Mouse (Mus musculus) G1E (cell line): ENCODE results near the gene Dars2. TPM values are rescaled to one million over a fixed set of nuclear protein-coding genes. Genes with fewer than 3 reads are reported as not detected.

Experiments
- ATAC-seq: 2 replicates; pipeline ENCODE4 v1.8.0; 2016; ENCODE audit warnings: mild to moderate bottlenecking; ENCODE audit not compliant: insufficient number of reproducible peaks, poor library complexity, low FRiP score, severe bottlenecking; ENCODE audit errors: extremely low read depth
- DNase-seq: peaks from one replicate; pipeline ENCODE4 v3.0.0; 2012; ENCODE audit warnings: low spot score
- H3K27me3 ChIP-seq: 2 replicates; pipeline ENCODE4 v1.6.1; 2012; ENCODE audit warnings: mild to moderate bottlenecking, low read length, inconsistent platforms; ENCODE audit not compliant: insufficient read depth
- H3K36me3 ChIP-seq: replicated peaks from 2 replicates; pipeline ENCODE3; 2012; ENCODE audit warnings: mild to moderate bottlenecking, inconsistent platforms
- H3K4me1 ChIP-seq: 2 replicates; pipeline ENCODE4 v1.6.1; 2012; ENCODE audit warnings: low read depth, low read length, inconsistent platforms, mixed read lengths; ENCODE audit not compliant: insufficient read depth
- H3K4me3 ChIP-seq: 2 replicates; pipeline ENCODE4 v1.5.1; 2012; ENCODE audit warnings: low read depth, mild to moderate bottlenecking, inconsistent platforms, low read length, moderate library complexity, mixed read lengths
- H3K9me3 ChIP-seq: replicated peaks from 2 replicates; pipeline ENCODE4 v1.6.1; 2012; ENCODE audit warnings: inconsistent platforms
- CTCF ChIP-seq: IDR thresholded peaks from 2 replicates; pipeline ENCODE4 v1.5.1; 2012; ENCODE audit warnings: low read depth, low read length, inconsistent platforms, mixed read lengths
- GATA1 ChIP-seq: IDR thresholded peaks from 2 replicates; pipeline ENCODE4 v1.6.1; 2012; ENCODE audit warnings: borderline replicate concordance, low read length, inconsistent platforms, mixed read lengths
- GATA2 ChIP-seq: IDR thresholded peaks from 2 replicates; pipeline ENCODE4 v1.6.1; 2012; ENCODE audit warnings: low read depth, low read length, inconsistent platforms, borderline replicate concordance
- POLR2AphosphoS5 ChIP-seq: IDR thresholded peaks from 2 replicates; pipeline ENCODE4 v1.6.1; 2012; ENCODE audit warnings: low read depth, low read length, inconsistent platforms; ENCODE audit not compliant: insufficient replicate concordance
- TAL1 ChIP-seq: conservative IDR thresholded peaks from 2 replicates; pipeline ENCODE4 v1.6.1; 2012; ENCODE audit warnings: low read depth, low read length, inconsistent platforms, mixed read lengths
- polyA plus RNA-seq: library from polyadenylated mRNA; stranded (reverse); fragments of >175 nt; gene quantifications from 2 replicates; pipeline ENCODE4 v1.2.3, GENCODE M21; 2012
- total RNA-seq, 2 experiments: library from RNA; stranded (forward) in 1 of 2; stranded (reverse) in 1 of 2; fragments of 200-1000 nt in 1 of 2; fragments of >200 nt in 1 of 2; fragmentation: Nextera tagmentation in 1 of 2; gene quantifications; 2 replicates each; pipeline ENCODE4 v1.2.3; 2014 to 2017

The Dars2 gene
- total and polyA plus RNA-seq, 3 experiments, result 3.8 to 41.1 (median 39.1) TPM

- Histone ChIP-seq H3K4me1 (no peaks in the 10 kb centered on the region), H3K36me3 (peaks cover 40% of the 10 kb centered on the region), H3K27me3 (no peaks in the 10 kb centered on the region), H3K4me3 (no peak overlapping the region), H3K9me3 (no peaks in the 10 kb centered on the region)
- no peak for DNase-seq
- ATAC-seq, result no peak
- TF ChIP-seq GATA2 (no peak), GATA1 (no peak), POLR2AphosphoS5 (no peak), CTCF (no peak), TAL1 (no peak)
Observed at GRCm38 (mm10) chr1:161016378-161016777, 54.1 kb downstream of the Dars2 start.

GRCm38 (mm10) chr1:161010436-161010835, 60.0 kb downstream of the Dars2 start:
- Histone ChIP-seq H3K4me3 (no peak overlapping the region), H3K9me3 (no peaks in the 10 kb centered on the region), H3K4me1 (no peaks in the 10 kb centered on the region), H3K36me3 (peaks cover 27% of the 10 kb centered on the region), H3K27me3 (no peaks in the 10 kb centered on the region)
- no peak for DNase-seq
- no peak for ATAC-seq
- TF ChIP-seq TAL1 (no peak), CTCF (no peak), GATA1 (no peak)

DNA sequence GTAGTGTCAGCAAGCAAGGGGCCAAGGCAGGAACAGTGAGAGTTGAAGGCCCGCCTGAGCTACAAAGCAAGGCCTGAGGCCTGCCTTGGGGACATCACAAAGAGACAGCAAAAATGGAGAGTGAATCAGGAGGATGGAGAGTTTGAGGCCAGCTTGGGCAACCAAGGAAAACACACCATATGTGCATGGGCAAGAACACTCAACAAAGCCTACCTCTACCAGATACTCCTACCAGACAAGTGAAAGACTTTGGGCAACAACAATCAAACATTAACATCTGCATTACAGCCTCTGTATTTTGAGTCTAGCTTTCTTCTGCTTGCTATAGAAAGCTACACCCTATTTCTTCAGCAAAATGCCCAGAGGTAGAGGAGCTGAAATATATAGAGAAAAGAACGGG, 62.4 kb downstream of the Dars2 start:
- Histone ChIP-seq H3K36me3 (peaks cover 42% of the 10 kb centered on the region), H3K4me1 (no peaks in the 10 kb centered on the region), H3K4me3 (no peak overlapping the region), H3K27me3 (no peaks in the 10 kb centered on the region), H3K9me3 (no peaks in the 10 kb centered on the region)
- ATAC-seq (no peak), DNase-seq (no peak)
- TF ChIP-seq GATA2, result no peak
- no peak for TF ChIP-seq GATA1
- no peak for TF ChIP-seq POLR2AphosphoS5
- TF ChIP-seq TAL1, result no peak
- no peak for TF ChIP-seq CTCF

DNA sequence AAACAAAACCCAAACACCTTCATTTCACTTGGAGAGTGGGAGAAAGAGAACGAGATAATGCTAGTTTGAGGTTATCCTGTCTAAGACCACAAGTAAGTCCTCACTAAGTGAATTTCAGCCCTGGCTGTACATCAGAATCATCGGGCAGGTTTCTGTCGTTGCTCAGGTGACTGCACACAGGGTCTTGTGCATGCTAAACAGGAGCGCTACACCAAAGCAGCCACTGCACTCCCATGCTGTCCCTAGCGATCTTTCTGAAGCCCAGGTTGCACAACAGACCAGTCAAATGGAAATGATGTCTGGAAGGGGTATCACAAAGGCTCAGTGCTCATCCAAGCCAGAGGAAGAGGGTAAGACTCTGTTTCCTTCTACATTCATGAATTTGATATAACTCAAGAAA, 64.0 kb downstream of the Dars2 start:
- Histone ChIP-seq H3K4me3 (no peak overlapping the region), H3K27me3 (no peaks in the 10 kb centered on the region), H3K36me3 (peaks cover 41% of the 10 kb centered on the region), H3K4me1 (no peaks in the 10 kb centered on the region), H3K9me3 (no peaks in the 10 kb centered on the region)
- DNase-seq, result no peak
- TF ChIP-seq TAL1 (no peak), POLR2AphosphoS5 (no peak), GATA2 (no peak), CTCF (no peak), GATA1 (no peak)
- no peak for ATAC-seq

DNA sequence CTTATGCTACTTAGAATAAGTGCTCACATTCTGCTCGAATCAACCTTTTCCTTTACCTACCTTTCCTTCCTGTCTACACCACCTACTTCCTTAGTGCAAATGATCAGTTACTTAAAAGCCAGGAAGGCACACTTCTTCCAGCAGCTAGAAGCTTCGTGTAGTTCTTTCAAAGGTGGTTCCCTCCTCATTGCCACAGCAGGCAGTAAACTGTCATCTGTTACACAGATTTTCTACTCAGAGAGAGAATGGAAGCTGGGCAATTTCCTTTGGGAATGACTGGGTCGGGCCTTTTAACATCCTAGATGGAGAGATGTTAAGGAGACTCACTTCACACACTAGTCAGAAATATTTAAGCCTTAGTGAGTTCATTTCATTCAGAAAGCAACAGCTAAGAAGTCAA, 64.9 kb downstream of the Dars2 start:
- TF ChIP-seq TAL1 (no peak), GATA1 (no peak), GATA2 (no peak), POLR2AphosphoS5 (no peak), CTCF (no peak)
- no peak for ATAC-seq
- peaks cover 39% of the 10 kb centered on the region for H3K36me3 ChIP-seq

DNA sequence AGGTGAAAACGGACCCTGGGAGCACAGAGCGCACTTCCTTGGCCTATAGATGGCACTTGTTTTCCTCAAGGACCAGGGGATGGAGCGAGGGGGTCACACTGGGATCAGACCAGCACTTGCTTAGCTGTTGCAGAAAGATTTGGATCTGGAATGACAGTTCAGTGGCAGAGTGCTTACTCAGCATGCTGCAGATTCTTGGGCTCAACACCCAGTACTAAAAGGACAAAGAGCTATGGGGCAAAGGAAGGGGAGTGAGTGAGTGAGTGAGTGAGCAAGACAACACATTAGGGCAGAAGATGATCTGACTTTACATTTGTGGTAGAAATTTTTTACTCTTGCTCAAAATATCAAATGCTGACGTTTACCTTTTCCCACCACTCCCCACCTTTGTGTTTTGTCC, 65.5 kb downstream of the Dars2 start:
- no peak for TF ChIP-seq GATA1
- no peak for TF ChIP-seq GATA2
- TF ChIP-seq TAL1, result no peak
- no peak for DNase-seq
- H3K4me3 ChIP-seq, result no peak overlapping the region
- no peak for ATAC-seq
- H3K27me3 ChIP-seq, result no peaks in the 10 kb centered on the region
- H3K36me3 ChIP-seq, result peaks cover 39% of the 10 kb centered on the region
- H3K9me3 ChIP-seq, result no peaks in the 10 kb centered on the region
- no peaks in the 10 kb centered on the region for H3K4me1 ChIP-seq

More for the DNA sequence above, 64.9 kb downstream of the Dars2 start:
- Histone ChIP-seq H3K4me3 (no peak overlapping the region), H3K4me1 (no peaks in the 10 kb centered on the region), H3K27me3 (no peaks in the 10 kb centered on the region), H3K9me3 (no peaks in the 10 kb centered on the region)
- DNase-seq, result no peak

GRCm38 (mm10) chr1:160993851-160994250, 76.6 kb downstream of the Dars2 start:
- ATAC-seq, result no peak
- H3K36me3 ChIP-seq, result no peaks in the 10 kb centered on the region
- H3K27me3 ChIP-seq, result peaks cover 19% of the 10 kb centered on the region
- no peak overlapping the region for H3K4me3 ChIP-seq
- no peaks in the 10 kb centered on the region for H3K9me3 ChIP-seq
- no peak for DNase-seq
- TF ChIP-seq GATA2, result no peak
- TF ChIP-seq TAL1, result no peak
- peaks cover 3% of the 10 kb centered on the region; the same call in 1 of the 2 replicates for H3K4me1 ChIP-seq

Other genes with a start within 250 kb of the Dars2 start
- 46.5 and 53.6 TPM in 2 replicates for gene Rc3h1, start 164.2 kb downstream of the Dars2 start, total RNA-seq (2014; fragmentation: Nextera tagmentation)
- 19.5 and 27.0 TPM in 2 replicates for gene Rc3h1, start 164.2 kb downstream of the Dars2 start, total RNA-seq (2017)
- gene Rc3h1, start 164.2 kb downstream of the Dars2 start, polyA plus RNA-seq, result 0.90 and 1.3 TPM in 2 replicates
- 1.3 and 1.8 TPM in 2 replicates for gene Serpinc1, start 92.1 kb downstream of the Dars2 start, total RNA-seq (2014; fragmentation: Nextera tagmentation)
- 0.81 and 1.2 TPM in 2 replicates for gene Serpinc1, start 92.1 kb downstream of the Dars2 start, total RNA-seq (2017)
- 0.13 and 0.17 TPM in 2 replicates for gene Serpinc1, start 92.1 kb downstream of the Dars2 start, polyA plus RNA-seq
- gene Zbtb37, start 35.8 kb downstream of the Dars2 start, total RNA-seq (2014; fragmentation: Nextera tagmentation), result 11.1 and 11.6 TPM in 2 replicates
- 5.8 and 8.5 TPM in 2 replicates for gene Zbtb37, start 35.8 kb downstream of the Dars2 start, total RNA-seq (2017)
- gene Zbtb37, start 35.8 kb downstream of the Dars2 start, polyA plus RNA-seq, result 0.08 and 0.21 TPM in 2 replicates
- gene Cenpl, start 55 bp upstream of the Dars2 start, total RNA-seq (2014; fragmentation: Nextera tagmentation), result 19.3 and 20.6 TPM in 2 replicates
- gene Cenpl, start 55 bp upstream of the Dars2 start, total RNA-seq (2017), result 4.5 and 6.4 TPM in 2 replicates
- gene Cenpl, start 55 bp upstream of the Dars2 start, polyA plus RNA-seq, result 8.6 and 9.0 TPM in 2 replicates
- gene Klhl20, start 60.9 kb upstream of the Dars2 start, total RNA-seq (2014; fragmentation: Nextera tagmentation), result 52.5 and 56.2 TPM in 2 replicates
- 23.7 and 27.3 TPM in 2 replicates for gene Klhl20, start 60.9 kb upstream of the Dars2 start, total RNA-seq (2017)
- 1.6 and 2.9 TPM in 2 replicates for gene Klhl20, start 60.9 kb upstream of the Dars2 start, polyA plus RNA-seq
- not detected in 2 replicates for gene Ankrd45, start 72.0 kb upstream of the Dars2 start, total RNA-seq (2014; fragmentation: Nextera tagmentation)
- 0.06 and 0.11 TPM in 2 replicates for gene Ankrd45, start 72.0 kb upstream of the Dars2 start, total RNA-seq (2017)
- gene Ankrd45, start 72.0 kb upstream of the Dars2 start, polyA plus RNA-seq, result not detected in 2 replicates
- gene Tex50, start 88.7 kb upstream of the Dars2 start, total RNA-seq (2014; fragmentation: Nextera tagmentation), result not detected in 2 replicates
- 0.23 TPM in 1 of 2 replicates, not detected in the other for gene Tex50, start 88.7 kb upstream of the Dars2 start, total RNA-seq (2017)
- gene Tex50, start 88.7 kb upstream of the Dars2 start, polyA plus RNA-seq, result not detected in 2 replicates
- gene Prdx6, start 180.6 kb upstream of the Dars2 start, total RNA-seq (2014; fragmentation: Nextera tagmentation), result 255 and 275 TPM in 2 replicates
- 560 and 599 TPM in 2 replicates for gene Prdx6, start 180.6 kb upstream of the Dars2 start, total RNA-seq (2017)
- 37.6 and 51.6 TPM in 2 replicates for gene Prdx6, start 180.6 kb upstream of the Dars2 start, polyA plus RNA-seq